Mouse (Mus musculus): ENCODE results near the gene Wdr26. TPM values are rescaled to one million over a fixed set of nuclear protein-coding genes. Genes with fewer than 3 reads are reported as not detected.
A peak's percentile ranks its signal among the peaks of the same experiment; 100 is the strongest.

Gene Wdr26
- polyA plus RNA-seq, 1 experiment from 2014 or later = 50.1 TPM

DNA sequence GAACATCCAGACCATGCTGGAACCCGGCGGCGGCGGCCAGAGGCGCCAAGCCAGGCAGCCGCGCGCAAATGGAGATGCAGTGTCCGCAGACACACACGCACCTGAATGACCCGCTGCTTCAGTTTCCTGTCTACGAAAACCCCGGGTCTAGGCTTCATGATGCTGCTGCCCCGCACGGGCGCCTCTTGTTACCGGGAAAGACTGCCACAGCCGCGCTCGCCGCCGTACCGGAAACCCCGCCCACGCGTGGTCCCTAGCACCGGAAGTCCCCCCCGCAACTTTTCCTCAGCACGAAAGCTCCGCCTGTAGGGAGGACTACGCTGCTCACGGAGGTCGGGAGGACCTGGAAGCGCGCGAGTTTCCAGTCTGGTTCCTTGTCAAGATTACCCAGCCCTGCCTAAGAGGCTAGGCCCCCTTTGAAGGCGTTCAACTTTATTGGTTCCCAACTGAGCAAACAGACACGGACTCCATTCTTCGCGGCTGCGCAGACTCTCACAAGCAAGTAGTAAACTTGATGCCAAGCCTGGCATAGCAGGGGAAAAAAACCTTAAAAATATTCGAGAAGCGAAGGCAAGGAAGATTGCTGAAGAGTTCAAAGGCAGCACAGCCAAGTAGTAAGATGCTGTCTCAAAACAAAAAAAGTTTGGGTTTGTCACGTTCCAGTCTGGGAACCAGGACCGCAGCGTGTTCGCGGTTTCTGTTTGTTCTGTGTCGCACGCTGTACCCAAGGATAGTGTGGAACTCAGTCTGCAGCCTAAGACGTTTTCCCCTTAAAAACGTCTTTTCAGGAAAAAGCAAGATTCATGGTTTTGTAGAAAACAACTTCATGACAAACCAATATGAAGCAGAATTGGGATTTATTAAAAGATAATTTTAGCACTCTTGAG, 67.6 kb downstream of the Wdr26 start, which contains the start of the genes Nvl and Cnih4:
Gene Nvl (minus strand): TSS at position 255 of the 887 bp plus-strand sequence.
Gene Cnih4 (plus strand): TSS at position 744 of the 887 bp plus-strand sequence.
- no peaks in the 10 kb centered on the region; the same call in 1 of the 2 replicates for H3K4me1 ChIP-seq (replicated peaks; ENCODE audit: control insufficient read depth, insufficient read depth, low read length)
- ATAC-seq (ENCODE audit: low FRiP score) (peak; percentile 99), DNase-seq (ENCODE audit: low spot score) (peak; percentile 95)
- peak within 1 kb of the TSS; percentile 73 for H3K9ac ChIP-seq (ENCODE audit: low read depth, low read length)
- peak within 1 kb of the TSS; percentile 91 for H3K4me3 ChIP-seq (ENCODE audit: low read depth, low read length)
- peak within 1 kb of the TSS; percentile 65 for H3K4me2 ChIP-seq (replicated peaks; ENCODE audit: low read depth, low read length)
- no peaks in the 10 kb centered on the region for H3K27me3 ChIP-seq (ENCODE audit: control insufficient read depth, insufficient read depth, low read length)
- under 1% methylated on average over 52 of the region's 52 CpGs for WGBS
- H3K36me3 ChIP-seq (ENCODE audit: control insufficient read depth, insufficient read depth, low read length) = no peaks in the 10 kb centered on the region
- H3K27ac ChIP-seq (ENCODE audit: low read depth, low read length) = peak within 1 kb of the TSS; percentile 67
- no peaks in the 10 kb centered on the region for H3K9me3 ChIP-seq (ENCODE audit: control insufficient read depth, low read length)

GRCm38 (mm10) chr1:181143609-181143949, 68.2 kb downstream of the Wdr26 start:
- WGBS = under 1% methylated on average over 12 of the region's 12 CpGs
- H3K4me2 ChIP-seq (replicated peaks; ENCODE audit: low read depth, low read length) = peak overlapping the region; percentile 61
- no peaks in the 10 kb centered on the region; the same call in 1 of the 2 replicates for H3K4me1 ChIP-seq (replicated peaks; ENCODE audit: control insufficient read depth, insufficient read depth, low read length)
- DNase-seq (ENCODE audit: low spot score) = no peak
- peak; percentile 51 for ATAC-seq (ENCODE audit: low FRiP score)
- no peaks in the 10 kb centered on the region for H3K27me3 ChIP-seq (ENCODE audit: control insufficient read depth, insufficient read depth, low read length)
- H3K27ac ChIP-seq (ENCODE audit: low read depth, low read length) = peak overlapping the region; percentile 67; the same call in 1 of the 2 replicates
- H3K4me3 ChIP-seq (ENCODE audit: low read depth, low read length) = peak overlapping the region; percentile 91
- no peaks in the 10 kb centered on the region for H3K36me3 ChIP-seq (ENCODE audit: control insufficient read depth, insufficient read depth, low read length)
- H3K9ac ChIP-seq (ENCODE audit: low read depth, low read length) = peak overlapping the region; percentile 73
- no peaks in the 10 kb centered on the region for H3K9me3 ChIP-seq (ENCODE audit: control insufficient read depth, low read length)

- 94% methylated on average over 7 of the region's 7 CpGs for WGBS
- no peak overlapping the region for H3K27ac ChIP-seq (ENCODE audit: low read depth, low read length)
These were observed 73.1 kb downstream of the Wdr26 start for GRCm38 (mm10) chr1:181138730-181139129.

GRCm38 (mm10) chr1:181131915-181132314, 79.9 kb downstream of the Wdr26 start:
- WGBS = 93% methylated on average over 6 of the region's 6 CpGs
- Histone ChIP-seq H3K4me2 (replicated peaks; ENCODE audit: low read depth, low read length) (no peak overlapping the region), H3K27me3 (ENCODE audit: control insufficient read depth, insufficient read depth, low read length) (no peaks in the 10 kb centered on the region), H3K9me3 (ENCODE audit: control insufficient read depth, low read length) (no peaks in the 10 kb centered on the region), H3K9ac (ENCODE audit: low read depth, low read length) (no peak overlapping the region), H3K4me3 (ENCODE audit: low read depth, low read length) (no peak overlapping the region), H3K27ac (ENCODE audit: low read depth, low read length) (no peak overlapping the region), H3K4me1 (replicated peaks; ENCODE audit: control insufficient read depth, insufficient read depth, low read length) (no peaks in the 10 kb centered on the region), H3K36me3 (ENCODE audit: control insufficient read depth, insufficient read depth, low read length) (0 out of 2 replicates have a peak, but pooled peaks cover 6% of the 10 kb centered on the region)
- DNase-seq (ENCODE audit: low spot score) = no peak
- no peak for ATAC-seq (ENCODE audit: low FRiP score)

More at GRCm38 (mm10) chr1:181138730-181139129, 73.1 kb downstream of the Wdr26 start:
- Histone ChIP-seq H3K4me2 (replicated peaks; ENCODE audit: low read depth, low read length) (no peak overlapping the region), H3K36me3 (ENCODE audit: control insufficient read depth, insufficient read depth, low read length) (0 out of 2 replicates have a peak, but pooled peaks cover 3% of the 10 kb centered on the region), H3K9me3 (ENCODE audit: control insufficient read depth, low read length) (no peaks in the 10 kb centered on the region), H3K9ac (ENCODE audit: low read depth, low read length) (no peak overlapping the region), H3K4me3 (ENCODE audit: low read depth, low read length) (no peak overlapping the region), H3K4me1 (replicated peaks; ENCODE audit: control insufficient read depth, insufficient read depth, low read length) (no peaks in the 10 kb centered on the region; the same call in 1 of the 2 replicates), H3K27me3 (ENCODE audit: control insufficient read depth, insufficient read depth, low read length) (no peaks in the 10 kb centered on the region)
- DNase-seq (ENCODE audit: low spot score) = no peak
- ATAC-seq (ENCODE audit: low FRiP score) = no peak

- H3K4me2 ChIP-seq (replicated peaks; ENCODE audit: low read depth, low read length) = no peak overlapping the region
- no peak overlapping the region for H3K27ac ChIP-seq (ENCODE audit: low read depth, low read length)
- H3K27me3 ChIP-seq (ENCODE audit: control insufficient read depth, insufficient read depth, low read length) = no peaks in the 10 kb centered on the region
- H3K36me3 ChIP-seq (ENCODE audit: control insufficient read depth, insufficient read depth, low read length) = 0 out of 2 replicates have a peak, but pooled peaks cover 5% of the 10 kb centered on the region
- ATAC-seq (ENCODE audit: low FRiP score) (no peak), DNase-seq (ENCODE audit: low spot score) (no peak)
- H3K9me3 ChIP-seq (ENCODE audit: control insufficient read depth, low read length) = no peaks in the 10 kb centered on the region
- WGBS = 93% methylated on average over 9 of the region's 9 CpGs
- no peak overlapping the region for H3K4me3 ChIP-seq (ENCODE audit: low read depth, low read length)
- no peaks in the 10 kb centered on the region for H3K4me1 ChIP-seq (replicated peaks; ENCODE audit: control insufficient read depth, insufficient read depth, low read length)
- no peak overlapping the region for H3K9ac ChIP-seq (ENCODE audit: low read depth, low read length)
These were observed 85.0 kb downstream of the Wdr26 start for GRCm38 (mm10) chr1:181126766-181127165.

DNA sequence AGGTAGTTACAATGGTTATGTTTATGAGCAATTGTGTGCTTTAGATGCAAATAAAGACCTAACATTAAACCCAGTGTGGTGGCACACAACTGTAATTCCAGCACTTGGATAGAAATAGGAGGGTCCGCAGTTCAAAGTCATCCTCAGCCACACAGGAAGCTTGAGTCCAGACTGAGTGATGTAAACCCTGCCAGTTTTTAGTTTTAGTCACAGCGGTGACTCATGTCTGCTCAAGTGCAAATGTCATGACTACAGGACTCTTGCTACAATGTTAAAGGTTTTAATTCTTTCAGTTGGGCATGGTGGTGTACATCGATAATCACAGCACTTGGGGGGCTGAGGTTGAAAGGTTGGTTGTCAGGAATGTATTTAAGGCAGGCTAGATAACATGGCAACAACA, 85.9 kb downstream of the Wdr26 start:
- no peak overlapping the region for H3K27ac ChIP-seq (ENCODE audit: low read depth, low read length)
- WGBS = 95% methylated on average over 3 of the region's 3 CpGs
- no peaks in the 10 kb centered on the region for H3K9me3 ChIP-seq (ENCODE audit: control insufficient read depth, low read length)
- DNase-seq (ENCODE audit: low spot score) (no peak), ATAC-seq (ENCODE audit: low FRiP score) (no peak)
- H3K9ac ChIP-seq (ENCODE audit: low read depth, low read length) = no peak overlapping the region
- H3K4me1 ChIP-seq (replicated peaks; ENCODE audit: control insufficient read depth, insufficient read depth, low read length) = no peaks in the 10 kb centered on the region
- H3K36me3 ChIP-seq (ENCODE audit: control insufficient read depth, insufficient read depth, low read length) = 0 out of 2 replicates have a peak, but pooled peaks cover 5% of the 10 kb centered on the region
- H3K4me2 ChIP-seq (replicated peaks; ENCODE audit: low read depth, low read length) = no peak overlapping the region
- no peaks in the 10 kb centered on the region for H3K27me3 ChIP-seq (ENCODE audit: control insufficient read depth, insufficient read depth, low read length)
- no peak overlapping the region for H3K4me3 ChIP-seq (ENCODE audit: low read depth, low read length)

DNA sequence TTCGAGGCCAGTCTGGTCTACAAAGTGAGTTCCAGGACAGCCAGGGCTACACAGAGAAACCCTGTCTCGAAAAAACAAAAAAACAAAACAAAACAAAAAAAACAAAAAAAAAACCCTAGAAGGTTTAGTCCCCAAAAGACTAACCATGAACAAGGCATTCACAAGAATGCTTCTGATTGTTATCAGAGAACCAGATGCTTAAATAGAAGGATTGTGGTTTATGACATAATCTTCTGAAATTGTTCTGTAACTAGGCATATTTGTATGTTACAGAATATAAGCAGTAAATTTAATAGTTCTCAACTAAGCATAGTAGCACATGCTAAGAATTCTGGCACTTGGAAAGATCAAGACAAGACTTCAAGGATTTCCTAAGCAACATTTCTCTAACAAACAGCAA, 87.7 kb downstream of the Wdr26 start:
- no peaks in the 10 kb centered on the region for H3K4me1 ChIP-seq (replicated peaks; ENCODE audit: control insufficient read depth, insufficient read depth, low read length)
- H3K27me3 ChIP-seq (ENCODE audit: control insufficient read depth, insufficient read depth, low read length) = no peaks in the 10 kb centered on the region
- H3K4me2 ChIP-seq (replicated peaks; ENCODE audit: low read depth, low read length) = no peak overlapping the region
- H3K9ac ChIP-seq (ENCODE audit: low read depth, low read length) = no peak overlapping the region
- no peak overlapping the region for H3K27ac ChIP-seq (ENCODE audit: low read depth, low read length)
- H3K9me3 ChIP-seq (ENCODE audit: control insufficient read depth, low read length) = no peaks in the 10 kb centered on the region
- no peak overlapping the region for H3K4me3 ChIP-seq (ENCODE audit: low read depth, low read length)
- 71% methylated on average over 2 of the region's 2 CpGs for WGBS
- H3K36me3 ChIP-seq (ENCODE audit: control insufficient read depth, insufficient read depth, low read length) = 0 out of 2 replicates have a peak, but pooled peaks cover 5% of the 10 kb centered on the region
- DNase-seq (ENCODE audit: low spot score) (no peak), ATAC-seq (ENCODE audit: low FRiP score) (no peak)

Measured in hindbrain, embryonic 11.5 days (tissue).